Mouse (Mus musculus) C2C12 (cell line): ENCODE data around the gene Syngr4. TPM values are rescaled to one million over a fixed set of nuclear protein-coding genes. Genes with fewer than 3 reads are reported as not detected.

Experiments
- H3K27me3 ChIP-seq: one replicate; pipeline ENCODE4 v1.6.1; 2011; ENCODE audit not compliant: control insufficient read depth, insufficient read depth, insufficient read length
- H3K36me3 ChIP-seq: one replicate; pipeline ENCODE4 v1.6.1; 2011; ENCODE audit not compliant: control insufficient read depth, insufficient read depth
- H3K4me3 ChIP-seq: one replicate; pipeline ENCODE4 v1.5.1; 2011; ENCODE audit warnings: mild to moderate bottlenecking, control low read depth; ENCODE audit not compliant: poor library complexity, insufficient read depth, severe bottlenecking
- H3K79me2 ChIP-seq: one replicate; pipeline ENCODE4 v1.6.1; 2011; ENCODE audit not compliant: control insufficient read depth, insufficient read depth
- H3K79me3 ChIP-seq: one replicate; pipeline ENCODE4 v1.6.1; 2011; ENCODE audit warnings: low read depth, control low read depth
- H3ac ChIP-seq: one replicate; pipeline ENCODE3; 2011; ENCODE audit warnings: low read depth; ENCODE audit not compliant: control insufficient read depth, insufficient read length
- CEBPB ChIP-seq: IDR thresholded peaks from one replicate; pipeline ENCODE4 v1.6.1; 2011; ENCODE audit warnings: low read depth, mild to moderate bottlenecking, control low read depth, moderate library complexity
- CTCF ChIP-seq: IDR thresholded peaks from one replicate; pipeline ENCODE4 v1.5.1; 2011; ENCODE audit not compliant: control insufficient read depth, insufficient read depth, insufficient read length
- FOSL1 ChIP-seq: IDR thresholded peaks from one replicate; pipeline ENCODE4 v1.8.0; 2011; ENCODE audit warnings: mild to moderate bottlenecking, low read length; ENCODE audit not compliant: poor library complexity, insufficient read depth, severe bottlenecking
- MAX ChIP-seq: IDR thresholded peaks from one replicate; pipeline ENCODE4 v1.6.1; 2011; ENCODE audit warnings: mild to moderate bottlenecking, control low read depth
- MYOD1 ChIP-seq: IDR thresholded peaks from one replicate; pipeline ENCODE4 v1.6.1; 2011; ENCODE audit warnings: low read depth; ENCODE audit not compliant: control insufficient read depth, insufficient read length
- MYOG ChIP-seq: IDR thresholded peaks from one replicate; pipeline ENCODE4 v1.6.1; 2011; ENCODE audit not compliant: control insufficient read depth, insufficient read length; ENCODE audit errors: extremely low read depth
- USF1 ChIP-seq: IDR thresholded peaks from one replicate; pipeline ENCODE4 v1.6.1; 2011; ENCODE audit warnings: low read depth, mild to moderate bottlenecking, control low read depth, moderate library complexity
- polyA plus RNA-seq: library from polyadenylated mRNA; unstranded; fragments of >200 nt; fragmentation: generic; extraction: Trizol; gene quantifications from one replicate; pipeline ENCODE4 v1.2.1, GENCODE M21; 2012; ENCODE audit warnings: missing spikeins

The Syngr4 gene
- polyA plus RNA-seq, 1 experiment, result 0.15 TPM

GRCm38 (mm10) chr7:45921242-45921621 lies 24.7 kb upstream of the Syngr4 start, which contains the start of gene Emp3:
Emp3 (minus strand) TSS chr7:45921404.
- Histone ChIP-seq H3K79me3 (peaks cover 16% of the 10 kb centered on the region), H3ac (peak within 1 kb of the TSS; percentile 79), H3K27me3 (no peaks in the 10 kb centered on the region), H3K4me3 (peak within 1 kb of the TSS; percentile 63), H3K79me2 (peaks cover 46% of the 10 kb centered on the region), H3K36me3 (peaks cover 23% of the 10 kb centered on the region)
- TF ChIP-seq FOSL1 (no peak), CTCF (no peak), USF1 (no peak), CEBPB (no peak), MYOD1 (no peak), MYOG (no peak), MAX (no peak)

GRCm38 (mm10) chr7:45920583-45921241 lies 24.2 kb upstream of the Syngr4 start:
- peaks cover 14% of the 10 kb centered on the region for H3K79me3 ChIP-seq
- H3K4me3 ChIP-seq, result peak overlapping the region; percentile 63
- peaks cover 18% of the 10 kb centered on the region for H3K36me3 ChIP-seq
- H3K79me2 ChIP-seq, result peaks cover 46% of the 10 kb centered on the region
- TF ChIP-seq USF1 (no peak), MYOG (no peak), FOSL1 (peak; percentile 97)
- no peaks in the 10 kb centered on the region for H3K27me3 ChIP-seq
- H3ac ChIP-seq, result peak overlapping the region; percentile 79

GRCm38 (mm10) chr7:45919761-45920160 lies 23.2 kb upstream of the Syngr4 start:
- Histone ChIP-seq H3ac (peak overlapping the region; percentile 79), H3K36me3 (peaks cover 16% of the 10 kb centered on the region), H3K4me3 (peak overlapping the region; percentile 63), H3K79me3 (peaks cover 14% of the 10 kb centered on the region), H3K27me3 (no peaks in the 10 kb centered on the region), H3K79me2 (peaks cover 46% of the 10 kb centered on the region)
- TF ChIP-seq MAX (peak; percentile 26), USF1 (no peak)

GRCm38 (mm10) chr7:45919083-45919671 lies 22.7 kb upstream of the Syngr4 start:
- H3K27me3 ChIP-seq, result no peaks in the 10 kb centered on the region
- peak overlapping the region; percentile 63 for H3K4me3 ChIP-seq
- H3K79me2 ChIP-seq, result peaks cover 46% of the 10 kb centered on the region
- TF ChIP-seq CTCF, result peak; percentile 81
- TF ChIP-seq MYOD1, result no peak
- no peak for TF ChIP-seq MYOG
- no peak for TF ChIP-seq CEBPB
- TF ChIP-seq USF1, result no peak
- H3K79me3 ChIP-seq, result peaks cover 14% of the 10 kb centered on the region
- H3K36me3 ChIP-seq, result peaks cover 10% of the 10 kb centered on the region
- peak overlapping the region; percentile 79 for H3ac ChIP-seq

GRCm38 (mm10) chr7:45917926-45918325 lies 21.4 kb upstream of the Syngr4 start:
- H3ac ChIP-seq, result peak overlapping the region; percentile 21
- peaks cover 46% of the 10 kb centered on the region for H3K79me2 ChIP-seq
- peaks cover 10% of the 10 kb centered on the region for H3K36me3 ChIP-seq
- no peak for TF ChIP-seq MYOG
- TF ChIP-seq FOSL1, result no peak
- no peak overlapping the region for H3K4me3 ChIP-seq
- H3K27me3 ChIP-seq, result no peaks in the 10 kb centered on the region
- H3K79me3 ChIP-seq, result peaks cover 14% of the 10 kb centered on the region

- Histone ChIP-seq H3K79me3 (peaks cover 14% of the 10 kb centered on the region), H3K36me3 (peaks cover 10% of the 10 kb centered on the region), H3K79me2 (peaks cover 38% of the 10 kb centered on the region), H3ac (peak overlapping the region; percentile 58), H3K4me3 (no peak overlapping the region), H3K27me3 (no peaks in the 10 kb centered on the region)
- TF ChIP-seq CTCF (no peak), MYOD1 (no peak), CEBPB (no peak), MYOG (no peak), FOSL1 (no peak), USF1 (no peak), MAX (no peak)
Measured at GRCm38 (mm10) chr7:45917004-45917704, 20.6 kb upstream of the Syngr4 start.
